Mouse (Mus musculus) megakaryocyte, embryonic 14.5 days (primary cell): ENCODE measurements at regions not wholly inside any gene's neighbourhood (a gene's known extent, or its start where the extent isn't known, plus 50 kb on each side); places are given as distances from the start of the nearest gene placed in this dataset.

Experiments used
- FLI1 ChIP-seq: IDR thresholded peaks from 2 replicates; pipeline ENCODE4 v1.6.1; 2012; ENCODE audit warnings: low read length, inconsistent platforms, mixed read lengths
- GATA1 ChIP-seq: IDR thresholded peaks from 3 replicates; pipeline ENCODE4 v1.6.1; 2012; ENCODE audit warnings: mixed read lengths, low read length, inconsistent platforms, borderline replicate concordance

GRCm38 (mm10) chr7:135798441-135798840 is 82.3 kb upstream of the Mki67 start:
- TF ChIP-seq GATA1 (no peak), FLI1 (no peak)
